Mouse (Mus musculus): ENCODE data around the gene Cntn4. TPM values are rescaled to one million over a fixed set of nuclear protein-coding genes. Genes with fewer than 3 reads are reported as not detected.

Gene Cntn4
- 0.72 and 1.0 TPM in 2 replicates for polyA plus RNA-seq (2015; fragmentation: Nextera tagmentation; extraction: Ambion mirVana)

- ATAC-seq (ENCODE audit: low FRiP score, low TSS enrichment) (no peak), DNase-seq (ENCODE audit: low spot score) (peak; percentile 14)
- H3K9ac ChIP-seq (ENCODE audit: low read length) = no peak within 1 kb of the TSS; the same call in 1 of the 2 replicates
- H3K4me1 ChIP-seq (replicated peaks; ENCODE audit: control insufficient read depth, insufficient read depth) = no peaks in the 10 kb centered on the region
- no peak within 1 kb of the TSS for H3K27ac ChIP-seq (replicated peaks)
- no peaks in the 10 kb centered on the region for H3K9me3 ChIP-seq (ENCODE audit: control insufficient read depth, low read length)
- peaks cover 6% of the 10 kb centered on the region; the same call in 1 of the 2 replicates for H3K27me3 ChIP-seq (ENCODE audit: control insufficient read depth, insufficient read depth, low read length)
- no peaks in the 10 kb centered on the region for H3K36me3 ChIP-seq (ENCODE audit: control insufficient read depth, insufficient read depth, low read length)
- TF ChIP-seq CTCF (IDR thresholded peaks at IDR 0.05; ENCODE audit: low read depth) (no peak), EP300 (optimal IDR thresholded peaks at IDR 0.05) (no peak)
- peak within 1 kb of the TSS; percentile 22 for H3K4me3 ChIP-seq (ENCODE audit: low read depth, low read length)
- WGBS = 2% methylated on average over 38 of the region's 40 CpGs
- peak within 1 kb of the TSS; percentile 46 for H3K4me2 ChIP-seq (replicated peaks; ENCODE audit: low read depth)
These were observed at the start of gene Cntn4 for GRCm38 (mm10) chr6:105677149-105678031. Cntn4 (plus strand) TSS chr6:105677660.

GRCm38 (mm10) chr6:105674276-105674675, 3.2 kb upstream of the Cntn4 start:
- no peaks in the 10 kb centered on the region for H3K9me3 ChIP-seq (ENCODE audit: control insufficient read depth, low read length)
- no peaks in the 10 kb centered on the region for H3K36me3 ChIP-seq (ENCODE audit: control insufficient read depth, insufficient read depth, low read length)
- ATAC-seq (ENCODE audit: low FRiP score, low TSS enrichment) (no peak), DNase-seq (ENCODE audit: low spot score) (no peak)
- no peak for TF ChIP-seq EP300 (optimal IDR thresholded peaks at IDR 0.05)
- TF ChIP-seq CTCF (IDR thresholded peaks at IDR 0.05; ENCODE audit: low read depth) = no peak
- WGBS = 67% methylated on average over 4 of the region's 4 CpGs
- no peak overlapping the region for H3K4me2 ChIP-seq (replicated peaks; ENCODE audit: low read depth)
- no peaks in the 10 kb centered on the region for H3K4me1 ChIP-seq (replicated peaks; ENCODE audit: control insufficient read depth, insufficient read depth)
- no peak overlapping the region for H3K9ac ChIP-seq (ENCODE audit: low read length)
- no peak overlapping the region for H3K27ac ChIP-seq (replicated peaks)
- peaks cover 2% of the 10 kb centered on the region; the same call in 1 of the 2 replicates for H3K27me3 ChIP-seq (ENCODE audit: control insufficient read depth, insufficient read depth, low read length)
- H3K4me3 ChIP-seq (ENCODE audit: low read depth, low read length) = no peak overlapping the region

GRCm38 (mm10) chr6:105675099-105675498, 2.4 kb upstream of the Cntn4 start:
- DNase-seq (ENCODE audit: low spot score) (no peak), ATAC-seq (ENCODE audit: low FRiP score, low TSS enrichment) (no peak)
- WGBS = 44% methylated on average over 3 of the region's 3 CpGs
- Histone ChIP-seq H3K27ac (replicated peaks) (no peak overlapping the region), H3K27me3 (ENCODE audit: control insufficient read depth, insufficient read depth, low read length) (peaks cover 6% of the 10 kb centered on the region; the same call in 1 of the 2 replicates), H3K4me2 (replicated peaks; ENCODE audit: low read depth) (no peak overlapping the region), H3K4me1 (replicated peaks; ENCODE audit: control insufficient read depth, insufficient read depth) (no peaks in the 10 kb centered on the region), H3K4me3 (ENCODE audit: low read depth, low read length) (no peak overlapping the region), H3K9me3 (ENCODE audit: control insufficient read depth, low read length) (no peaks in the 10 kb centered on the region), H3K9ac (ENCODE audit: low read length) (no peak overlapping the region), H3K36me3 (ENCODE audit: control insufficient read depth, insufficient read depth, low read length) (no peaks in the 10 kb centered on the region)
- TF ChIP-seq EP300 (optimal IDR thresholded peaks at IDR 0.05) (no peak), CTCF (IDR thresholded peaks at IDR 0.05; ENCODE audit: low read depth) (no peak)

GRCm38 (mm10) chr6:105676637-105677036, 823 bp upstream of the Cntn4 start:
- WGBS = 21% methylated on average over 5 of the region's 5 CpGs
- no peak overlapping the region for H3K4me2 ChIP-seq (replicated peaks; ENCODE audit: low read depth)
- ATAC-seq (ENCODE audit: low FRiP score, low TSS enrichment) (no peak), DNase-seq (ENCODE audit: low spot score) (no peak)
- no peaks in the 10 kb centered on the region for H3K4me1 ChIP-seq (replicated peaks; ENCODE audit: control insufficient read depth, insufficient read depth)
- no peak for TF ChIP-seq EP300 (optimal IDR thresholded peaks at IDR 0.05)
- TF ChIP-seq CTCF (IDR thresholded peaks at IDR 0.05; ENCODE audit: low read depth) = no peak
- no peak overlapping the region for H3K27ac ChIP-seq (replicated peaks)
- H3K27me3 ChIP-seq (ENCODE audit: control insufficient read depth, insufficient read depth, low read length) = peaks cover 6% of the 10 kb centered on the region; the same call in 1 of the 2 replicates
- H3K4me3 ChIP-seq (ENCODE audit: low read depth, low read length) = no peak overlapping the region
- no peak overlapping the region for H3K9ac ChIP-seq (ENCODE audit: low read length)
- no peaks in the 10 kb centered on the region for H3K36me3 ChIP-seq (ENCODE audit: control insufficient read depth, insufficient read depth, low read length)
- no peaks in the 10 kb centered on the region for H3K9me3 ChIP-seq (ENCODE audit: control insufficient read depth, low read length)

- Histone ChIP-seq H3K27ac (replicated peaks) (no peak overlapping the region), H3K9ac (ENCODE audit: low read length) (no peak overlapping the region), H3K4me2 (replicated peaks; ENCODE audit: low read depth) (no peak overlapping the region), H3K27me3 (ENCODE audit: control insufficient read depth, insufficient read depth, low read length) (peaks cover 6% of the 10 kb centered on the region; the same call in 1 of the 2 replicates), H3K36me3 (ENCODE audit: control insufficient read depth, insufficient read depth, low read length) (no peaks in the 10 kb centered on the region), H3K4me3 (ENCODE audit: low read depth, low read length) (no peak overlapping the region), H3K4me1 (replicated peaks; ENCODE audit: control insufficient read depth, insufficient read depth) (no peaks in the 10 kb centered on the region), H3K9me3 (ENCODE audit: control insufficient read depth, low read length) (no peaks in the 10 kb centered on the region)
- WGBS = 18% methylated on average over 5 of the region's 5 CpGs
- DNase-seq (ENCODE audit: low spot score) = no peak
- TF ChIP-seq CTCF (IDR thresholded peaks at IDR 0.05; ENCODE audit: low read depth) (no peak), EP300 (optimal IDR thresholded peaks at IDR 0.05) (no peak)
- ATAC-seq (ENCODE audit: low FRiP score, low TSS enrichment) = no peak
These were observed 1.3 kb downstream of the Cntn4 start for GRCm38 (mm10) chr6:105678778-105679177.

GRCm38 (mm10) chr6:105681496-105681895, 4.0 kb downstream of the Cntn4 start:
- ATAC-seq (ENCODE audit: low FRiP score, low TSS enrichment) (no peak), DNase-seq (ENCODE audit: low spot score) (no peak)
- H3K9me3 ChIP-seq (ENCODE audit: control insufficient read depth, low read length) = no peaks in the 10 kb centered on the region
- TF ChIP-seq EP300 (optimal IDR thresholded peaks at IDR 0.05) (no peak), CTCF (IDR thresholded peaks at IDR 0.05; ENCODE audit: low read depth) (no peak)
- H3K27ac ChIP-seq (replicated peaks) = no peak overlapping the region
- H3K4me1 ChIP-seq (replicated peaks; ENCODE audit: control insufficient read depth, insufficient read depth) = no peaks in the 10 kb centered on the region
- no peak overlapping the region for H3K4me3 ChIP-seq (ENCODE audit: low read depth, low read length)
- no peak overlapping the region for H3K4me2 ChIP-seq (replicated peaks; ENCODE audit: low read depth)
- peaks cover 6% of the 10 kb centered on the region; the same call in 1 of the 2 replicates for H3K27me3 ChIP-seq (ENCODE audit: control insufficient read depth, insufficient read depth, low read length)
- WGBS = 54% methylated on average over 2 of the region's 2 CpGs
- H3K36me3 ChIP-seq (ENCODE audit: control insufficient read depth, insufficient read depth, low read length) = no peaks in the 10 kb centered on the region
- no peak overlapping the region for H3K9ac ChIP-seq (ENCODE audit: low read length)
